Mouse (Mus musculus) embryonic facial prominence, embryonic 14.5 days (tissue): ENCODE measurements around the gene Ebf4. TPM values are rescaled to one million over a fixed set of nuclear protein-coding genes. Genes with fewer than 3 reads are reported as not detected.

Source experiments
- ATAC-seq: fragments of 200-750 bp; cut with Nextera tagmentation; 2 replicates; pipeline ENCODE4 v1.8.0; 2017; ENCODE audit warnings: low read depth, moderate number of reproducible peaks, moderate TSS enrichment
- DNase-seq: peaks from one replicate; pipeline ENCODE4 v3.0.0-alpha.2; 2015; ENCODE audit warnings: low spot score
- H3K27ac ChIP-seq: fragments of 300-500 bp; sonication (generic); replicated peaks from 2 replicates; pipeline ENCODE4 v1.5.1; 2014; ENCODE audit warnings: low read depth, mild to moderate bottlenecking, low read length, moderate library complexity
- H3K27me3 ChIP-seq: fragments of 300-500 bp; sonication (generic); replicated peaks from 2 replicates; pipeline ENCODE4 v1.6.1; 2014; ENCODE audit warnings: low read length; ENCODE audit not compliant: control insufficient read depth, insufficient read depth
- H3K36me3 ChIP-seq: fragments of 300-500 bp; sonication (generic); 2 replicates; pipeline ENCODE4 v1.6.1; 2014; ENCODE audit warnings: low read length, mixed read lengths; ENCODE audit not compliant: control insufficient read depth, insufficient read depth
- H3K4me1 ChIP-seq: fragments of 300-500 bp; sonication (generic); 2 replicates; pipeline ENCODE4 v1.6.1; 2014; ENCODE audit warnings: antibody characterized with exemption, low read length; ENCODE audit not compliant: control insufficient read depth, insufficient read depth
- H3K4me2 ChIP-seq: fragments of 300-500 bp; sonication (generic); 2 replicates; pipeline ENCODE4 v1.6.1; 2014; ENCODE audit warnings: low read depth, mild to moderate bottlenecking, low read length, moderate library complexity, mixed read lengths
- H3K4me3 ChIP-seq: fragments of 300-500 bp; sonication (generic); 2 replicates; pipeline ENCODE4 v1.5.1; 2014; ENCODE audit warnings: low read depth, mild to moderate bottlenecking, low read length
- H3K9ac ChIP-seq: fragments of 300-500 bp; sonication (generic); 2 replicates; pipeline ENCODE4 v1.6.1; 2014; ENCODE audit warnings: low read depth, mild to moderate bottlenecking, low read length, moderate library complexity, mixed read lengths
- H3K9me3 ChIP-seq: fragments of 300-500 bp; sonication (generic); 2 replicates; pipeline ENCODE4 v1.6.1; 2016; ENCODE audit warnings: low read length; ENCODE audit not compliant: control insufficient read depth
- WGBS: fragments of 180-500 bp; shearing (Covaris S2); extraction: QIAGEN DNeasy Blood & Tissue Kit; methylation state at CpG from one replicate; pipeline ENCODE4 v1.1.7; 2014; 5-methylcytosine and 5-hydroxymethylcytosine counted together
- polyA plus RNA-seq: library from polyadenylated mRNA; unstranded; fragments of >200 nt; fragmentation: Nextera tagmentation; extraction: Ambion mirVana; gene quantifications from 2 replicates; pipeline ENCODE4 v1.2.1, GENCODE M21; 2014

Gene Ebf4
- polyA plus RNA-seq: 4.2 and 5.1 TPM in 2 replicates

DNA sequence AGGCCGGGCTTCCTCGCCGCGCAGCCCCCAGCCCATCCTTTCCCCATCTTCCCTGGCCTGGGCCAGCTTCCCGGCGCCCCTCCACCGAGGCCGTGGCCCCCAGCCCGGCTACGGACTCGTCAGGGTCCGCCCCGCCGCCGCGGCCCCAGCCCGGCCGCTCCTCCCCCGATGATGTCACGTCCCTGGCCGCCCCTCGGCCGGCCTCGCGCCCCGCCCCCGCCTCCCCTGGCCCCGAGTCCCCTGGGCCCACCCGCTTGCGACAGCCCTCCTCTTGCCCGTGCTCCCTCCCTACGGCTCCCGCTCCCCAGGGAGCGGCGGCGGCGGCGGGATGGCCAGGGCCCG lies at the start of gene Ebf4:
Ebf4 (plus strand) TSS at position 234 of the 342 bp plus-strand sequence.
- H3K4me2 ChIP-seq: peak within 1 kb of the TSS; percentile 78
- no peaks in the 10 kb centered on the region for H3K36me3 ChIP-seq
- H3K9ac ChIP-seq: peak within 1 kb of the TSS; percentile 81
- peak within 1 kb of the TSS; percentile 76 for H3K27ac ChIP-seq
- no peaks in the 10 kb centered on the region; the same call in 1 of the 2 replicates for H3K27me3 ChIP-seq
- H3K4me3 ChIP-seq: peak within 1 kb of the TSS; percentile 74
- 0% methylated on average over 19 of the region's 39 CpGs for WGBS
- H3K9me3 ChIP-seq: no peaks in the 10 kb centered on the region
- DNase-seq: peak; percentile 80
- peaks cover 14% of the 10 kb centered on the region for H3K4me1 ChIP-seq
- peak; percentile 70 for ATAC-seq

DNA sequence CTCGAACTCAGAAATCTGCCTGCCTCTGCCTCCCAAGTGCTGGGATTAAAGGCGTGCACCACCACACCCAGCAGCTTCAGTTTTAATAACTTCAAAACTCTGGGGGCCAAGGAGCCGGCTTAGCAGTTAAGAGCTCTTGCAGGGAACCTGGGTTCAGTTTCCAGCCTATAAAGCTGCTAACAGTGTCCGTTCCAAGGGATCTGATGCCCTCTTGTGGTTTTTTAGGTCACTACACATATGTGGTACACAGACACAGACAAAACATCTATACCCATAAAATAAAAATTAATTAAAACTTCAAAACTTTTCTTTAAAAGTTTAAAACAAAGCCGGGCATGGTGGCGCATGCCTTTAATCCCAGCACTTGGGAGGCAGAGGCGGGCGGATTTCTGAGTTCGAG lies 48.1 kb upstream of the Ebf4 start:
- 47% methylated on average over 9 of the region's 9 CpGs for WGBS
- no peaks in the 10 kb centered on the region for H3K36me3 ChIP-seq
- no peak overlapping the region for H3K4me3 ChIP-seq
- DNase-seq (peak; percentile 36), ATAC-seq (no peak)
- H3K27ac ChIP-seq: no peak overlapping the region
- no peaks in the 10 kb centered on the region for H3K4me1 ChIP-seq
- no peaks in the 10 kb centered on the region for H3K27me3 ChIP-seq
- H3K9me3 ChIP-seq: no peaks in the 10 kb centered on the region
- no peak overlapping the region for H3K4me2 ChIP-seq
- H3K9ac ChIP-seq: no peak overlapping the region

DNA sequence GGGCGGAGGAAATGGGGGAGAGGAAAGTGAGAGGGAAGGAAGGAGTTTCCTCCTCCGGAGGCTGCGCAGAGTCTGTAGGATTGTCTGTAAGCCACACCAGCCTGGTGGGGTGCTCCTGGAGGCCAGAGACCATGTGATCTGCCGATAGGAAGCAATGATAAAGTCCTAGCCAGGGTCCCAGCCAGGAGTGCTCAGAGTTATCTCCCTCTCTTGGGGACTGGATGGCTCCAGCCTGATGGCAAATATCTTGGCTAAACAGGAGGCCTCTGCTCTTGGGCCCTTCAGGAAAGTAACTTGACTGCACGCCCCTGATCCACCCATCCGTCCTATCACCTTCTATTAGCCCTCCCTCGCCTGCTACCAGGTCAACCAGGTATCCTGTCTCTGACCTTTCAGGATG lies 46.7 kb upstream of the Ebf4 start:
- 78% methylated on average over 7 of the region's 7 CpGs for WGBS
- Histone ChIP-seq H3K9me3 (no peaks in the 10 kb centered on the region), H3K4me1 (no peaks in the 10 kb centered on the region), H3K4me2 (no peak overlapping the region), H3K27me3 (no peaks in the 10 kb centered on the region), H3K36me3 (no peaks in the 10 kb centered on the region), H3K4me3 (no peak overlapping the region), H3K9ac (no peak overlapping the region), H3K27ac (no peak overlapping the region)
- DNase-seq: no peak
- no peak for ATAC-seq

DNA sequence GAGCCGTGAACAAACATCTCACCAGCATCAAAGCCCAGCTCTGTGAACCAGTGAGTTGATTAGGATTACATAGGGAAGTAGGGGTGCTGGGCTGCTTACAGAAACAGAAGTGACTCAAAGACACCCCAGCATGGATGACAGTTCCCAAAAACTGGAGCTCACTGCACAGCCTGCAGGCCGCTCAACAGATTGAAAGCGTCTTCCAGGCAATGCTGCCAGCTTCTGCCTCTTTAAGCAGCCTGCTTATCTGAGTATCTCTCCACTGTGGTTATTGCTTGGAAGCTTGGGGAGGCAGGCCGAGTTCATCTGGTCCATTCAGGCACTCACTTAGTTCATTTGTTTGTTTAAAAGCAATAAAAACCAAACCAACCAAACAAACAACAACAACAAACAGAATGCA lies 38.2 kb upstream of the Ebf4 start:
- H3K36me3 ChIP-seq: no peaks in the 10 kb centered on the region
- H3K4me1 ChIP-seq: no peaks in the 10 kb centered on the region
- ATAC-seq (no peak), DNase-seq (no peak)
- H3K9me3 ChIP-seq: no peaks in the 10 kb centered on the region
- no peak overlapping the region for H3K4me3 ChIP-seq
- no peak overlapping the region for H3K4me2 ChIP-seq
- no peaks in the 10 kb centered on the region for H3K27me3 ChIP-seq
- no peak overlapping the region for H3K9ac ChIP-seq
- no peak overlapping the region for H3K27ac ChIP-seq
- WGBS: 70% methylated on average over 4 of the region's 4 CpGs

DNA sequence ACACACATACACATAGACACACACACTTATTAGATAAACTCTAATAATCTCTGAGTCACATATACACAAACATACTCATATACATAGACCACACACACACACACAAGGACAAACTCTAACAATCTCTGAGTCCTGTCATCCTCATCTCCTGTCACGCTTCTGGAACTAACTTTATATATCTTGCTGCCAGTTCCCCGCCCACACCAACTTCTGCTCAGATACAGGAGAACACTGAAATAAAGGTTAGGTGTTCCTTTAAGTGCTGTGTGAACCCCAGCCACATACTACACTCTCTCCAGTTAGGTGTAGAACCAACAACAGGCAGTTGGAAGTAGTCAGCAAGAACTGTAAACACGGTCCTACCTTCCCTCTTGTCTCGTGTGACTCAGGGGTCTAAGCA lies 34.1 kb upstream of the Ebf4 start:
- Histone ChIP-seq H3K9ac (no peak overlapping the region), H3K4me1 (no peaks in the 10 kb centered on the region), H3K27me3 (no peaks in the 10 kb centered on the region), H3K27ac (no peak overlapping the region), H3K36me3 (no peaks in the 10 kb centered on the region), H3K4me2 (no peak overlapping the region), H3K4me3 (no peak overlapping the region), H3K9me3 (no peaks in the 10 kb centered on the region)
- no peak for ATAC-seq
- WGBS: 86% methylated on average over 4 of the region's 4 CpGs
- DNase-seq: no peak

DNA sequence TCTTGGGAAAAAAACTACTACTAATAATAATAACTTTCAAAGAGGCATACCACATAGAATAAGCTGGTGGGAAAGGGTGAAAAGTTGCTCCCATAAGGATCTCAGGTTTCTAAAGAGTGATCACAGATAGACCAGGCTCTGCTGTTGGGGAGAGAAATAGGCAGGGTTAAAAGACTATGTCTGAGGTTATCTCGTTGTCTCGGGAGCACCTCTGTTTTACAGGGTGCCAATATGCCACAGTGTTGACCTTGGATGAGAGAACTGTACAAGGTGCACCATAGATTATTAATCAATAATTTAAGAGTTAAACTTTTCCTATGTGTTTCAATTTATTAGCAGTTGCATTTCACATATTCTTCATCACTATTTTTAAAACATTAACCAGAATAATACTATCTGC lies 33.1 kb upstream of the Ebf4 start:
- no peaks in the 10 kb centered on the region for H3K27me3 ChIP-seq
- no peak overlapping the region for H3K4me3 ChIP-seq
- H3K36me3 ChIP-seq: no peaks in the 10 kb centered on the region
- no peaks in the 10 kb centered on the region for H3K4me1 ChIP-seq
- no peak overlapping the region for H3K27ac ChIP-seq
- ATAC-seq: no peak
- H3K4me2 ChIP-seq: no peak overlapping the region
- no peaks in the 10 kb centered on the region for H3K9me3 ChIP-seq
- no peak for DNase-seq
- WGBS: 67% methylated on average over 2 of the region's 2 CpGs
- H3K9ac ChIP-seq: no peak overlapping the region

DNA sequence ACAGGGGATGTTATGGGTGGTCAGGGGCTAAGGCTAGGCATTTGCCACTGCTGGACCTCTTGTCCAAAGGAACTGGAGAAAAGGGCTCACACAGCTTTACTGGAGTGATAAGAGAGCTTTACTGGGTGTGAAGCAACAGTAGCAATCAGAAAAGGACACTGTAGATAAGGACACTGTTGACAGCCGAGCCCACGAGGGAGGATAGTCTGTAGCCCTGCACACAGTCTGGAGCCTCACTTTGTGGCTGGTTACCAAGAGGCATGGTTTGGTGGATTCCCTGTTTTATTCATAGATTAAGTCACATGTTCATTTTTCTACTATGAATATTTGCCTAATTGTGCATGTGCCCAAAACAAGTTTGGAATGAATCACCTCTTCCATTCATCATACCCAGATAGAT lies 32.6 kb upstream of the Ebf4 start:
- Histone ChIP-seq H3K4me1 (no peaks in the 10 kb centered on the region), H3K4me2 (no peak overlapping the region), H3K4me3 (no peak overlapping the region), H3K9me3 (no peaks in the 10 kb centered on the region), H3K36me3 (no peaks in the 10 kb centered on the region), H3K9ac (no peak overlapping the region), H3K27ac (no peak overlapping the region), H3K27me3 (no peaks in the 10 kb centered on the region)
- no peak for ATAC-seq
- DNase-seq: no peak
- WGBS: 76% methylated on average over 2 of the region's 2 CpGs

DNA sequence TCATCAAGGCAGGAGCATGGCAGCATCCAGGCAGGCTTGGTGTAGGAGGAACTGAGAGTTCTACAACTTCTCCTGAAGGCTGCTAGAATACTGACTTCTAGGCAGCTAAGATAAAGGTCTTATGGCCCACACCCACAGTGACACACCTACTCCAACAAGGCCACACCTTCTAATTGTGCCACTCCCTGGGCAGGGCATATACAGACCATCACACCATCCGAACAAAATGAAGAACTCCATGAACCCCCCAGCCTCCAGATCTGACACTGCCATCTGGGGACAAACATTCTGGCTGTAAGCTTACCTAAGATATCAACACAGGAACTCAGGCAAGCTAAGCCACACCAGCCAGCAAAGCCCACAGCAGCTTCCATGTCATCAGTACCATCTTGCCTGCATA lies 29.4 kb upstream of the Ebf4 start:
- DNase-seq: no peak
- no peak overlapping the region for H3K9ac ChIP-seq
- no peak overlapping the region for H3K4me3 ChIP-seq
- H3K9me3 ChIP-seq: no peaks in the 10 kb centered on the region
- no peak for ATAC-seq
- WGBS: 88% methylated on average over 1 of the region's 1 CpGs
- no peaks in the 10 kb centered on the region for H3K36me3 ChIP-seq
- H3K27me3 ChIP-seq: no peaks in the 10 kb centered on the region
- H3K4me1 ChIP-seq: no peaks in the 10 kb centered on the region
- H3K4me2 ChIP-seq: no peak overlapping the region
- no peak overlapping the region for H3K27ac ChIP-seq

DNA sequence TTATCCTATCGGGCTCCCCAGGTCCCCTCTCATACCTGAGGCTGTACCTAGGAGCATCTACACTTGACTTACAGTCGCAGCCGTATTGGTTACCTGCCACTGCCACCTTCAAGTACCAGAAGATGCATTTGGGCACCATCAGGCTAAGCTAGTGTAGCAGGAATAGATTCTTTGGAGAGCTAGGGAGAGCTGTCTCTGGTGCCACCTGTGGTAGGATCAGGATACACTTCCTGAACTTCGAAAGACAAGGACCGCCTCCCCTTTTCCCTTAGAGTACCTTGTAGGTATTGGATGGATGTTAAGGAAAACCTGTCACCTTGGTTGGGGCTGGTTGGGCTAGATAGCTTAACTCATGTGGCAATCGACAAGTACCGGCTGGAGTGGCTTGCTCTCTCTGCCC lies 26.9 kb upstream of the Ebf4 start:
- WGBS: 69% methylated on average over 7 of the region's 7 CpGs
- no peak overlapping the region for H3K9ac ChIP-seq
- no peaks in the 10 kb centered on the region for H3K4me1 ChIP-seq
- DNase-seq: no peak
- ATAC-seq: no peak
- H3K9me3 ChIP-seq: no peaks in the 10 kb centered on the region
- no peak overlapping the region for H3K27ac ChIP-seq
- no peaks in the 10 kb centered on the region for H3K36me3 ChIP-seq
- H3K4me2 ChIP-seq: no peak overlapping the region
- no peak overlapping the region for H3K4me3 ChIP-seq
- no peaks in the 10 kb centered on the region for H3K27me3 ChIP-seq
